Mouse (Mus musculus): ENCODE measurements around the gene C2cd5. TPM values are rescaled to one million over a fixed set of nuclear protein-coding genes. Genes with fewer than 3 reads are reported as not detected.
"Not testable (repeated sequence)": the region's sequence is repeated elsewhere in the genome, so short reads cannot be mapped to it uniquely, and the experiment has no call there.

The C2cd5 gene
- total and polyA plus RNA-seq, 2 experiments from 2014 or later = 22.9 to 41.4 TPM

DNA sequence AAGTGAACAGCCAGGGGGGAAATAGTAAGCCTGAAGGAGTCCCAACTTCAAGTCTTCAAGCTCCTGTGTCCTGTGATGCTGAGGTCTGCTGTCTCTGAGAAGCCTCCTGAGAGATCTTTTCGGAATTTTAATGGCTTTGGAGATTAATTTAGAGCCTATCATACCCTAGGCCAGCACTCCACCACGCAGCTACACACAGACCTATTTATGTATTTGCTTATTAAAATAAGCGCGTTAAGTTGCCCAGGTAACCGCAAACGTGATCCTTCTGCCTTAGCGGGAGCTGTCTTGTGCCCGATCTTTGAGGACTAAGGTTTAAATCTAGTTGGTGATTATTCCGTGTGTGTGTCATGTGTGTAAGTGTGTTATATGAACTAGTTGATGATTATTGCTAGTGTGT, 43.4 kb upstream of the C2cd5 start:
- Histone ChIP-seq H3K36me3 (ENCODE audit: insufficient read depth, low read length) (no peaks in the 10 kb centered on the region), H3K27me3 (ENCODE audit: insufficient read depth, low read length) (no peaks in the 10 kb centered on the region), H3K9ac (replicated peaks; ENCODE audit: low read length, poor library complexity, severe bottlenecking) (no peak overlapping the region), H3K4me1 (ENCODE audit: insufficient read depth, low read length) (no peaks in the 10 kb centered on the region), H3K4me3 (ENCODE audit: low read depth, low read length) (peak overlapping the region; percentile 29; the same call in 1 of the 2 replicates), H3K9me3 (ENCODE audit: low read length) (no peaks in the 10 kb centered on the region), H3K27ac (ENCODE audit: low read depth, low read length) (no peak overlapping the region), H3K4me2 (ENCODE audit: low read depth, low read length, poor library complexity, severe bottlenecking) (peak overlapping the region; percentile 47)
- DNase-seq (ENCODE audit: low spot score) = no peak
- no peak for ATAC-seq (ENCODE audit: low FRiP score)
- TF ChIP-seq CTCF (IDR thresholded peaks at IDR 0.05) = no peak
- WGBS = 63% methylated on average over 9 of the region's 9 CpGs

DNA sequence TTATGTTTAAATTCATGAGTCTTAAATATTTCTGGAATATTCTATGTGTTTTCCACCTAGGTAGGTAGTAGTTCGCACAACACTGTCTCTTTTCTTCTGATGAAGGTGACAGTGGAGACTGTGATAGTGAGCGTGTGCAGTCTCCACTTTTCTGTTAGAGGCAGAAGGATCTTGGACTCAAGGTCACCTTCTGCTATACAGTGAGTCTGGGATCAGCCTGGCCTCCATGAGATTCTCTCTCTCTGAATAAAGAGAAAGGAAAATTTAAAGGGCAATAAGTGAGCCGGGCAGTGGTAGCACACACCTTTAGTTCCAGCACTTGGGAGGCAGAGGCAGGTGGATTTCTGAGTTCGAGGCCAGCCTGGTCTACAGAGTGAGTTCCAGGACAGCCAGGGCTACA, 42.9 kb upstream of the C2cd5 start:
- DNase-seq (ENCODE audit: low spot score) (no peak), ATAC-seq (ENCODE audit: low FRiP score) (no peak)
- no peak for TF ChIP-seq CTCF (IDR thresholded peaks at IDR 0.05)
- Histone ChIP-seq H3K36me3 (ENCODE audit: insufficient read depth, low read length) (no peaks in the 10 kb centered on the region), H3K4me1 (ENCODE audit: insufficient read depth, low read length) (no peaks in the 10 kb centered on the region), H3K9me3 (ENCODE audit: low read length) (no peaks in the 10 kb centered on the region), H3K9ac (replicated peaks; ENCODE audit: low read length, poor library complexity, severe bottlenecking) (no peak overlapping the region), H3K4me2 (ENCODE audit: low read depth, low read length, poor library complexity, severe bottlenecking) (no peak overlapping the region), H3K4me3 (ENCODE audit: low read depth, low read length) (no peak overlapping the region), H3K27ac (ENCODE audit: low read depth, low read length) (no peak overlapping the region), H3K27me3 (ENCODE audit: insufficient read depth, low read length) (no peaks in the 10 kb centered on the region)
- WGBS = 91% methylated on average over 4 of the region's 4 CpGs

DNA sequence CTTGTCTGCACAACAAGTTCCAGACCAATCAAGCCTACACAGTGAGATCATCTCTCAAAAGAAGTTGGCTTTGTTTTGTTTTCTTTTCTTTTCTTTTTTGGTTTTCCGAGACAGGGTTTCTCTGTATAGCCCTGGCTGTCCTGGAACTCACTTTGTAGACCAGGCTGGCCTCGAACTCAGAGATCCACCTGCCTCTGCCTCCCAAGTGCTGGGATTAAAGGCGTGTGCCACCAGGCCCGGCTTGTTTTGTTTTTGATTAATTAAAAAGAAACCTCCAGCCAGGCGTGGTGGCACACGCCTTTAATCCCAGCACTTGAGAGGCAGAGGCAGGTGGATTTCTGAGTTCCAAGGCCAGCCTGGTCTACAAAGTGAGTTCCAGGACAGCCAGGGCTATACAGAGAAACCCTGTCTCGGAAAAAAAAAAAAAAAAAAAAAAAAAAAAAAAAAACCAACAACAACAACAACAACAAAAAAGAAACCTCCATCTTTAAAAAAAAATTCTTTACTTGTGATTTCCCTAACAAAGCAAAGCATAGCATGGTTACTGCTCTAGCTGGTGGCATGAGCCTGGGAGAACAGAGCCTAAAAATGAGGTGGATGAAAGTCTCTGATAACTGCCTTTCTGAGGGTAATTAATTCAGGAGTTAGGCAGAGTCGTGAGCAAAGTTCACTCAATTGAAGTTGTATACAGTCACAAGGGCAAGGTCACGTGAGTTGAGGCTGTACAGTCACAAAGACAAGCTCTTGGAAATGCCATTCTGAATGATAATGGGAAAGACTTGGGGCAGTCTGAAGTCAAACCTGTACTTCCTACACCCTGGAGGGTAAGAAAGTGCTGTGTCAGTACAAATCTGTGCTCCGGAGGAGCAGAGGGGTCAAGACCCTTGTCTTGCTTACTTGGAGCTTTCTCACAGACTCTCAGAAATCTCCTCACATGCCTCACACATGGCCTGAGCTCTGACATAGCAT, 42.0 kb upstream of the C2cd5 start:
- WGBS = 83% methylated on average over 9 of the region's 10 CpGs
- not testable (repeated sequence) for ATAC-seq (ENCODE audit: low FRiP score); H3K4me3 ChIP-seq (ENCODE audit: low read depth, low read length); H3K9me3 ChIP-seq (ENCODE audit: low read length); H3K36me3 ChIP-seq (ENCODE audit: insufficient read depth, low read length); H3K27ac ChIP-seq (ENCODE audit: low read depth, low read length); H3K9ac ChIP-seq (replicated peaks; ENCODE audit: low read length, poor library complexity, severe bottlenecking); DNase-seq (ENCODE audit: low spot score); H3K27me3 ChIP-seq (ENCODE audit: insufficient read depth, low read length); H3K4me2 ChIP-seq (ENCODE audit: low read depth, low read length, poor library complexity, severe bottlenecking); H3K4me1 ChIP-seq (ENCODE audit: insufficient read depth, low read length)

DNA sequence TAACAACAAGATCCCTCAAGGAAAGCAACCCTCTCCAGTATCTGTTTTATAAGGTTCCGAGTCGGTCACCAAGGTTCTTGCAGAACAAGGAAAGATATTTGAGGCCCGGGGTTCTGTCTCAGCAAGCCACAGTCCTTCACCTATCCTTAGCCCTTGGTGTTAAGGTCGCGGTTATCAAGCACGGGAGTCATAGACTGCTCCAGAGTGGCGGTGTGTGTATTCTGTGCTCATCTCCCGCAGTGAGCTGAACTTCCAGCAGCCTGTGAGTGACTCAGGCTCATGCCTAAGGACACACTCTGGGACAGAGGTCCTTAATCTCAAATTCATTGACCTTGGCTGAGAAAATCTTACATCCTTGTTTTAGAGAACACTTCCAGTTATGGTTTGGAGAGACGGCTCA, 40.9 kb upstream of the C2cd5 start:
- no peak overlapping the region for H3K9ac ChIP-seq (replicated peaks; ENCODE audit: low read length, poor library complexity, severe bottlenecking)
- no peaks in the 10 kb centered on the region for H3K9me3 ChIP-seq (ENCODE audit: low read length)
- H3K36me3 ChIP-seq (ENCODE audit: insufficient read depth, low read length) = no peaks in the 10 kb centered on the region
- TF ChIP-seq CTCF (IDR thresholded peaks at IDR 0.05) = no peak
- no peaks in the 10 kb centered on the region for H3K27me3 ChIP-seq (ENCODE audit: insufficient read depth, low read length)
- DNase-seq (ENCODE audit: low spot score) (no peak), ATAC-seq (ENCODE audit: low FRiP score) (no peak)
- H3K4me2 ChIP-seq (ENCODE audit: low read depth, low read length, poor library complexity, severe bottlenecking) = no peak overlapping the region
- no peak overlapping the region for H3K27ac ChIP-seq (ENCODE audit: low read depth, low read length)
- 92% methylated on average over 9 of the region's 9 CpGs for WGBS
- H3K4me1 ChIP-seq (ENCODE audit: insufficient read depth, low read length) = no peaks in the 10 kb centered on the region
- no peak overlapping the region for H3K4me3 ChIP-seq (ENCODE audit: low read depth, low read length)

DNA sequence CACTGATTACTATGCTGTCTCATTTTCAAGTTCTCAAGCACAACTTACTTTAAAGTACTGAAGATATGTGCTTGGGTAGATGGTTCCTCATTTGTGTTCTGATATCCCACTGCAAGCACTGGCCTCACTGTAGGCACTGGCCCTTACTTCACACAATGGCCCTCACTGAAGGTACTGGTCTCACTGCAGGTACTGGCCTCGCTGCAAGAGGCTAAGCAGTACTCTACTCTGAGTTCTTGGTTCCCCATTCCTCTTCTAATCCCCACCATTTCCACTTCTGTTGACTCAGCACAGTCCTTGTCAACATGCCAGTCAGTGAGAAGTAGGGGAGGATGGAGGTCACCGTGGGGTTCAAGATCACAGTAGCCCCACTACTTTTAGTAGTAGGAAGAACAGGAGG, 39.5 kb upstream of the C2cd5 start:
- Histone ChIP-seq H3K36me3 (ENCODE audit: insufficient read depth, low read length) (no peaks in the 10 kb centered on the region), H3K9ac (replicated peaks; ENCODE audit: low read length, poor library complexity, severe bottlenecking) (no peak overlapping the region), H3K27me3 (ENCODE audit: insufficient read depth, low read length) (no peaks in the 10 kb centered on the region), H3K4me3 (ENCODE audit: low read depth, low read length) (no peak overlapping the region), H3K9me3 (ENCODE audit: low read length) (no peaks in the 10 kb centered on the region), H3K27ac (ENCODE audit: low read depth, low read length) (no peak overlapping the region), H3K4me1 (ENCODE audit: insufficient read depth, low read length) (no peaks in the 10 kb centered on the region), H3K4me2 (ENCODE audit: low read depth, low read length, poor library complexity, severe bottlenecking) (no peak overlapping the region)
- no peak for DNase-seq (ENCODE audit: low spot score)
- no peak for ATAC-seq (ENCODE audit: low FRiP score)
- TF ChIP-seq CTCF (IDR thresholded peaks at IDR 0.05) = no peak
- WGBS = 92% methylated on average over 2 of the region's 2 CpGs

DNA sequence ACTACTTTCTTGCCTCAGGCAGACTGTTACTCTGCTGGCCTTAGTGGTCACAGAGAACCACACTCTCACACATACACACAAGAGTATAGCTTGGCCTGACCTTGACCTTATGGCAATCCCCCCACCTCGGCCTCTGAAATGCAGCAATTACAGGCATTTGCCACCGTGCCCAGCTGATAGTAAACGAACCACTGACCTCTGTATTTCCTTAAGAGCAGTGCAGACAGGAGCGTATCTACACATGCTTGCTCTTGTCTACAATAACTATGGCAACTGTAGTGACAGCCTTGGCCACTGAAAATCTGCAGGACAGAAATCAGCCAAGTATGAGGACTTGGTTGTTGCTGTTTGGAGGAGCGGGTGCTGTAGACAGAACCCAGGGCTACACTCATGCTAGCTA, 37.4 kb upstream of the C2cd5 start:
- DNase-seq (ENCODE audit: low spot score) = no peak
- Histone ChIP-seq H3K27me3 (ENCODE audit: insufficient read depth, low read length) (no peaks in the 10 kb centered on the region), H3K36me3 (ENCODE audit: insufficient read depth, low read length) (no peaks in the 10 kb centered on the region), H3K9ac (replicated peaks; ENCODE audit: low read length, poor library complexity, severe bottlenecking) (no peak overlapping the region), H3K4me2 (ENCODE audit: low read depth, low read length, poor library complexity, severe bottlenecking) (no peak overlapping the region), H3K4me1 (ENCODE audit: insufficient read depth, low read length) (no peaks in the 10 kb centered on the region), H3K4me3 (ENCODE audit: low read depth, low read length) (no peak overlapping the region), H3K27ac (ENCODE audit: low read depth, low read length) (no peak overlapping the region), H3K9me3 (ENCODE audit: low read length) (no peaks in the 10 kb centered on the region)
- no peak for TF ChIP-seq CTCF (IDR thresholded peaks at IDR 0.05)
- 85% methylated on average over 5 of the region's 5 CpGs for WGBS
- ATAC-seq (ENCODE audit: low FRiP score) = no peak

All from midbrain, postnatal 0 days (tissue).